Mouse (Mus musculus): ENCODE measurements around the gene Gcsh.

The Gcsh gene

DNA sequence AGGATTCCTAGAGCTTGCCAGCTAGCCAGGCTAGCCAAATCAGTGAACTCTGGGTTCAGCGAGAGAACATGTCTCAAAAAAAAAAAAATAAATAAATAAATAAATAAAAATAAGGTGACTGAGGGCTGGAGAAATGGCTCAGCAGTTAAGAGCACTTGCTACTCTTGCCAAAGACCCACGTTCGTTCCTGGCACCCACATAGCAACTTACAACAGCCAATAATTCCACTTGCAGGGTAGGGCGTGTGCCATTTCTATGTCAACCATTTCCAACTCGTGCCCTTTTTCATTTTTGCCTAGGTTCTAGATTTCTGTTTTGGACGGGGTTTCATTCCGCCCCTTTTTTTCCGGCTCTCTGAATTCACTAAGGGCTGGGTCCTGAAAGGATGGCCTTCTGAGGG lies 15.3 kb downstream of the Gcsh start:
- in situ Hi-C loops (cut with MboI, MseI) = loop anchor here (5.0 kb wide), 1 partner anchor 36 kb away; the partner anchor contains the start of gene Atmin

DNA sequence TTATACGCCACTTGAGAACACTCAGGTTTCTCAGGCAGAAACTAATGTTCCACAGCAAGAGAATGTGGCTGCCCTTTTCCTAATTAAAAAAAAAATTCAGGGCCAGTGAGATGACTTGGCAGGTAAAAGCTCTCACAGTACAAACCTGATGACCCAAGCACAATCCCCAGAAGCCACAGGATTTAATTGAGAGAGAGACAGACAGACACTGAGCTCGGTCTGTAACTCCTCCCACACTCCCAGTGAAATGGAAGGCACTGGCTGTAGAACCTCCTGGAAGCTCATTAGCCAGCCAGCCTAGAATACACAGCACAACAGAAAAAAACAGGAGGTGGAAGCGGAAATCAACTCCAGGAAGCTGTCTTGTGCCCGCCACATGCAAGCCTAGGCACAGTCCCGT lies 17.7 kb downstream of the Gcsh start:
- in situ Hi-C loops (cut with MboI, MseI) = loop anchor here (5.0 kb wide), 1 partner anchor 33 kb away; the partner anchor contains the start of gene Atmin

DNA sequence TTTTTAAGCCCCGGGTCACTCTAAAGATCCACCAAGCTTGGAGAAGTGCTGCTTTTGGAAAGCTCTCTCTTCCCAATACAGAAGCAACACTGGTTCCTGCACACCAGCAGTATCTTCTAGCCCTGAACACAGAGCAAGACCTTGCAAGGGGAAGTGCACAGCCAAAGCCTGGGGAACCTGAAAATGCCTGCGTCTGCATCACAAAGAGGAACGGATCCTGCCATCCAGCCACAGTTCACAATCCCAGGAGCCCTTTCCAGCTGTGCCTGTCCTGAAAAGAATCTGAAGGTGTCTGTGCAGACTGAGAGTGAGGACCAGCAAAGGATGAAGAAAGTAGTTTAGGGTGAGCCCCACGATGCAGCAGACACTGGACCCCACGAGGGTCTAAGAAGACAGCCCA lies 18.3 kb downstream of the Gcsh start:
- in situ Hi-C loops (cut with MboI, MseI) = loop anchor here (5.0 kb wide), 1 partner anchor 33 kb away; the partner anchor contains the start of gene Atmin

DNA sequence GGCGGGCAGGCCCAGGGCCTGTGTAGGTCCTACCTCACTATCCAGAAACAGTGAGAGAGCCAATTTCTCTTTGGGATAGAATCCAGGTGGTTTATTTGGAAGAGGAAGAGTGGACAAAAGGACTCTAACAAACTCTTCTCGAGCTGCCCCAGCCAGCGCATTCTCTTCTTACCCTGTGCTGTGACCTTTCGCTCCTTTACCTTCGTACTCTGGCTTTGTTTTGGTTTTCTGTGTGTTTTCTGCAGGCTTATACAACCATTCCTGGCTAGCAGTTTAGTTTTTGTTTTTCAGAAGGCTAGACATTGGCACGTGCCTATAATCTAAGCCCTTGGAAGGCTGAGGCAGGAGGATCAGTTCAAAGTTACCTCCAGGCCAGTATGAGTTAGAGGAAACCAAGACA lies 23.8 kb downstream of the Gcsh start:
- in situ Hi-C loops (cut with MboI, MseI) = no loop called here

DNA sequence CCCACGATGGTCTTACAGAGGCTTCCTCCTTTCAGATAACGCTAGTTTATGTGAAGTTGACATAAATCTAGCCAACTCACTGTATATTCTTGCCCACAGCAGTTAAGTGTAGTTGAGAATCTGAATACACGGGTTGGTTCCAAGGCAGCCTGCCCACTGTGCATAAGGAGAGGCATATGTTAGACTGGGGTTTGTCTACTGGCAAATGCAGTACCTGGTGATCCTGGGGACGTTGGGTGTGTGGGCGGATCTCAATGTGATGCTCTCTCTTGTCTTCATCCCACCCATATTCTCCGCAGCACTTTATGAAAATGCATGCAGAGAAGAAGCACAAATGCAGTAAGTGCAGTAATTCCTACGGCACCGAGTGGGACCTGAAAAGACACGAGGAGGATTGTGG lies 38.9 kb downstream of the Gcsh start:
- in situ Hi-C loops (cut with MboI, MseI) = no loop called here

DNA sequence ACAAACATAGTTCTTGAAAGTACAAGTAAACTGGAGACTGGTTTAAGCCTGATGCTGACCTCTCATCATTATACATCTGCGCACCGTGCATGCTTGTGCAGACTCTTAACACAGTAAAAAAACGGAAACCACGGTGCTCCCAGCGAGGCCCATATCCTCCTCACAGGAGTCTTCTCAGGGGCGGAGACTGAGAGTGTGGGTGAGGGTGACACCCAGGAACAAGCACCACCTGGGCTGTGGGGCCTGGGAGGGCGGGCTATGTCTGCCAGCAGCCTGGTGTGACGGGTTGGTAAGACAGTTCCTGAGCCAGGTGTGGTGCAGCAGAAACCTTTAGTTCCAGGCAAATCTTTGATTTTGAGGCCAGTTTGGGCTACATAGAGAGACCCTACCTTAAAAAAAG lies 40.9 kb downstream of the Gcsh start:
- in situ Hi-C loops (cut with MboI, MseI) = no loop called here

DNA sequence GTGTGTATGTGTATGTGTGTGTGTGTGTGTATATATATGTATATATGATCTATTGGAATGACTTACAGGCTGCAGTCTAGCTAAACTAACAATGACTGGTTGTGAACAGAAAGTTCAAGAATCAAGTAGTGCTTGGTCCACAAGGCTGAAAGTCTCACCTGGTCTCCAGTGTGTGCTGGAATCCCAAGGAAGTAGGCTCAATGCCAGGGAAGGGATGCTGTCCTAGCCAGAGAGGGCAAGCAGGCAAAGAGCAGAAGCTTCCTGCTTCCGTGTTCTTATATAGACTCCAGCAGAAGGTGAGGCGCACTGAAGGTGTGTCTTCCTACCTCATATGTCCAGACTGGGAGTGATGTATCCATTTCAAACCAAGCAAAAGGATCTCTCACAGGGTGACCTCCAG lies 41.6 kb downstream of the Gcsh start:
- in situ Hi-C loops (cut with MboI, MseI) = no loop called here

DNA sequence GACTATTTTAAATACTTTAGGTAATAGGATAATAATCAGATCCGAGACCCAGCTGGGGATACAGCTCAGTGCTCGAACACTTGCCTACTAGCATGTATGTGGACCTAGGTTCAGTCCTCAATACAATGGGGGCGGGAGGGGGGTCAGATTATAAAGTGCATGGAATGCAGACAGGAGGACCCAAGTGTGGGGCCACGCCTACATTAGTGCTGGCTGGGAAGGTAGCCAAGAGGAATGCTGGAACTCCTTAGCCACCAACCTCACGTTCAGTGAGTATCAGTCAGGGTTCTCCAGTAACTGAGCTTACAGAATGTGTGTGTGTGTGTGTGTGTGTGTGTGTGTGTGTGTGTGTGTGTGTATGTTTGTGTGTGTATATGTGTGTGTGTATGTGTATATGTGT lies 42.0 kb downstream of the Gcsh start:
- in situ Hi-C loops (cut with MboI, MseI) = no loop called here

DNA sequence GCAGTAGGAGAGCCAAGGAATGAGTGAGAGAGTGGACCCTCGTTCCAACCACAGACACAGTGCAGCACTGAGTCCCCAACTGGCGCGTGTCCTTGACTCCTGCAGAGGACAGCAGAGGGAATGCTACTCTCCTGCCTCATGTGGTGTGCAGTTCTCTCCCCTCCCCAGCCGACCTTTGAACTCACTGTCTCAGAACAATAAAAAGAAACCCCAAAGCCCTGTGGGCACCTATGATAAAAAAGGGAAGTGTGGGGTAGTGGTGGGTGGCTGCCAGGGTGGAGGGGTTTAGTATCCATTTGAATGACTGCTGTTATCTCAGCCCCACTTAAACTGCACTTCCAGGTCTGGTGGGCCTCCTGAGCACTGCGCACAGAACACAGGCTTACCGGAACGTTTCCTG lies 45.7 kb downstream of the Gcsh start:
- in situ Hi-C loops (cut with MboI, MseI) = no loop called here

DNA sequence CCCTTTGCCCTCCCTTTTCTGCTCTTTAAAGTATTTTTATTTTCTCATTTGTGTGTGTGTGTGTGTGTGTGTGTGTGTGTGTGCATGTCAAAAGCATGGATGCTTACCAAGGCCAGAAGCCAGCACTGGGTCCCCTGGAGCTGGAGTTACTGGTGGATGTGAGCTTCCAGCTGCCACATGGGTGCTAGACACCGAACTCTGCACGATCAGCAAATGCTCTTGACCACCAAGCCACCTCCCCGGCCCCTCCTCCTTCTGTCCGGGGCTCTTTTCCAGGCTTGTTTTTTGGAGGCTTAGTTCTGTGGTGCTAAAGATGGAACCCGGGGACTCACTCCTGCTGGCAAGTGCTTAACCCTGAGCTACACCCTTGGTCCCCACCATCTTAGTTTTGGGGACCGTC lies 46.5 kb downstream of the Gcsh start:
- in situ Hi-C loops (cut with MboI, MseI) = no loop called here

DNA sequence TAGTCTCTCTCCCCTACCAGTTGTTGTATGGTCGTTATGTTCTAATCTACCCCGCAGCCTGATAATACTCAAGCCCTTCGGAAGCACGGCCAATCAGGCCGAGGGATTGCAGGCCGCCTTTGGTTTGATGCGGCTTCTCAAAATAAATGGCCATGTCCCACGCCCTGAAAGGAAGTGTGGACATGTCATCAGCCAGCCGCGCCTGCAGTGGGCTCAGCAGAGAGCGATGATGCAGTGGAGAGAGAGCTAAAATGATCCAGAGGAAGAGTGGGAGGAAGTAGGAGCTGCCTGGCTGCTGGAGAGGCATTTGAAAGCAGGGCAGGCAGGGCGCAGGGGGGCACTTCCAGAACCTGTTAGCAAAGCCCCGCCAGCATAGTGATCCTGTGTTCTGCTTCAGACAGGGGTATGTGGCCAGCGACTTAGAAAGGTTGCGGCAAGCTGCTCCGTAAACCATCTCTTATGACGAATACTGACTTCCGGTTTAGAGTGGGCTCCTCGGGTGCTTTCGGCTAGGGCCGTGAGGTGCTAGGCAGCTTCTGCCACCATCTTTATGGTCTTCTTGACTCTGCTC lies 47.0 kb downstream of the Gcsh start:
- in situ Hi-C loops (cut with MboI, MseI) = no loop called here

DNA sequence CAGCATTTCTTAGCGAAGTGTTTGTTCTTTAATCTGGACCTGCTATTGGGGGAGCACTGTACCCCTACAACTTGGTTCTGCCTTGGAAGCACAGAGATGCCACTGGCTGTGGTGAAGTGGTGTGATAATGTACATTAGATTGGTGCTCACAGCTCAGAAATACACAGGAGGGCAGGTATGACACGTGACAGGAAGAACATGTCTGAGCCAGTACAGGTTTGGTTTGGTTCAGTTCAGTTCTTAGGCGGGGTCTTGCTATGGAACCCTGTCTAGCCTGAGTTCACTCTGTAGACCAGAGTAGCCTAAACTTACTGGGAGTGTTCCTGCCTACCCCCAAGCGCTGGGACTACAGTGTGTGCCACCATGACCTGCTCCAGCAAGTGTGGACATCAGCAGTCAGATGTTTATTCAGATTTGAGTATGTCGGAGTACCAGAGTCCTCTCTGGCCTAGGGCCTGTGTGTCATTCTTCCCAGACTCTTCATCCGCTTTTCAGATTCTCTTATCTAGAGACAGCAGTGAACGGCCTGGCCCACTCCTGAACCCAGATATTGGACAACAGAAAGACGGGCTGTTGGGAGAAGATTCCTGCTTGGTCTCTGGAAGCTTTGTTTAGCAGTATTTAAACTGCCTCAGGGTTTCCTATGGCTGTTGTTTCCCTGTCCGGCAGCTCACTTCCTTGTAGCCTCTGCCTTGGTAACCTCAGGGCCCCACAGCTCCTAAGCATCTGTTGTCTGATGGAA lies 48.0 kb downstream of the Gcsh start:
- in situ Hi-C loops (cut with MboI, MseI) = no loop called here

DNA sequence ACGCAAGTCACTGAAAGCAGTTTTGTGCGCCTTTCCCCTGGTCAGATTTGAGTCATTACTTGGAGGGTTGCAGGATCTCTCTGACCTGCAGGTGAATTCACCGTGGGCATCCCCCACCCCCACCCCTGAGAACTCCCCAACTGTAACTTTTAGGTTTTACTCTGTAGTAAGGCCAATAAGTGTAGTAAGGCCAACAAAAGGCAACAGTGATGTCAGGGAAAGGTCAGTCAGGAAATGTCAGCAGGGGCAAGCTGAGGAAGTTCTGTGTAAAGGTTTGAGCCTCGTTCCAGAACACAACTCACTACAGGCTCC lies 49.0 kb downstream of the Gcsh start:
- in situ Hi-C loops (cut with MboI, MseI) = loop anchor here (5.0 kb wide), 1 partner anchor 33 kb away; the partner anchor contains the start of gene 1700030J22Rik

DNA sequence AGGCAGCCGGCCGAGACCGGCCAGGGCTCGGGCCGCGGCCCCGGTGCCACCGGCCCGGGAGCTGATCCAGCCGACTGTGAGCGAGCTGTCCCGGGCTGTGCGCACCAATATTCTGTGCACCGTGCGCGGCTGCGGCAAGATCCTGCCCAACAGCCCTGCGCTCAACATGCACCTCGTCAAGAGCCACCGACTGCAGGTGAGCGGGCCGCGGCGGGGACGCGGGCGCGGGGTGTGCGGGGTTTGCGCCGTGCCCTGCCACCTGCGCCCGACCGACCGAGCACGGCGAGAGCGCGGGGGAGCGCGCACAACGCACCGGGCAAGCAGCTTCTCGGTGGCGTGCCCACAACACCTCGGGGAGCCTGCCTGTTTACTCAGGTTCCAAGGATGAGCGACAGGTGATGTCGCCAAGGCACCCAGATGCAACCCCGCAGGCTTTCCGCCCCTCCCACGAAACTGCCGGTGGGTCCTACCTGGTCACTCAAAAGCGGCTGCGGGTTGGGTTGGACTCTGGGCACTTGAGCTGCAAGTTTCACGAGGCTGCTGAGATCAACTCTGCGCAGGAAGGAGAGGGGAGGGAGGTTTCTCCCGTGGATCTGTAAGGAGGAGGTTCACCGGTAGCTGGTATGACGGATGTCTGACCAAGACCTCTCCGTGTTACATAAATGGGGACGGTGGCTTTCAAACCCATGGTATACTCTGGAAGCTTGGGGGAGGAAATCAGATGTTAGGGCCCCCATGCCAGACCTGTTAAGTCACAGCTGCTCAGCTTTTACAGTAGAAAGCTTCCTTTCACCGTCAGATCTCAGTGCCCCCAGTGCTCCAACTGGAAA lies 49.6 kb downstream of the Gcsh start:
- in situ Hi-C loops (cut with MboI, MseI) = loop anchor here (5.0 kb wide), 1 partner anchor 34 kb away; the partner anchor contains the start of gene 1700030J22Rik

DNA sequence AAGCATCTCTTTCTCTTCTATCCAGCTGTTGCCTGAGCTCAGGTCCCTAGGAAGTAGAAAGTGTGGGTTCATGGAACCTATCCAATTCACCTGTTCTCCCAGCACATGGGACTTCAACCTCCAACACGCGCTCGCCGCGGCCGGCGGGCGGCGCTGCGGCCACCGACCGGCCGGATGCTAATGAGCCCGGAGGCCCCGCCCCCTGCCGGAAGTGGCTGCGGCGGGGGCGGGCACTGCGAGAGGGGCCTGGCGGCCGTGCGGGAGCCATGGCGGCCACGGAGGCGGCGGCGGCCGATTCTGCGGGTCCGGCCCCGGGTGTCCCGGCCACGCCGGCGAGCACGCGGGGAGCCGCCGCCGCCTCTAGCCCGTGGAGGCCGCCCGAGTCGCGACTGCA lies 50.2 kb downstream of the Gcsh start, which contains the start of gene Atmin:
Gene Atmin (plus strand): TSS at position 233 of the 394 bp plus-strand sequence.
- in situ Hi-C loops (cut with MboI, MseI) = loop anchor here (5.0 kb wide), 1 partner anchor 34 kb away; the partner anchor contains the start of gene 1700030J22Rik

DNA sequence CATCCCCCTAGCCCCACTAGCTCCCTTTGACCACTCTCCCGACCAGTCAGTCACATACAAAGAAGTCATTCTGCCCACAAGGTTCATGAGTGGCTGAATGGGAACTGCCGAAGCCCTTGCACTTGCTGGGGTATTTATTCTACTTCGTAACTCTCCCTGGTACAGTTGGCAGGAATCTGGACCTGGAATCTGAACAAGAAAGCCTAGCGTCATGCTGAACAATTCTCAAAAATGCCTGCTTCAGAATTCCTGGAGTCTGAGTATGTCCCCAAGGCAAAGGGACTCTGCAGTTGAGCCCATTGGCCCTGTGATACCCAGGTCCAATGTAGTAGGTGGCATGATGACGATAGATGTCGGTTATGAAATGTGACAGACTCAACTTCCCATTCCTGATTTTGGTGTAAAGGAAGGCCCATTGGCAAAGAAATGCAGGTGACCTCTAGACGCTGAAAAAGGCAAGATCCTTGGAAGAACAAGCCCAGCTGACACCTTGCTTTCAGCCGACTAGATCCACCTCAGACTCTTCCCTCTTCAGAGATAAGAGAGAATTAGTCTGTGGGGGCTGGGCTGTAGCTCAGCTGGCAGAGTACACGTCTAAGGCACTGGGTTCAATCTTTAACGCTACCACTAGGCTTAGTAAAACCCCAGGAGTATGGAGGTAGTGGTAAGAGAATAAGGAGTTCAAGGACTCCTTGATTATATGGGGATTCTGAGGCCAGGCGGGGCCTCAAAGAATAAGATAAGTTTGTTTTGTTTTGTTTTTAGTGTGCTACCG lies 50.9 kb downstream of the Gcsh start:
- in situ Hi-C loops (cut with MboI, MseI) = loop anchor here (5.0 kb wide), 1 partner anchor 35 kb away; the partner anchor contains the start of gene 1700030J22Rik

DNA sequence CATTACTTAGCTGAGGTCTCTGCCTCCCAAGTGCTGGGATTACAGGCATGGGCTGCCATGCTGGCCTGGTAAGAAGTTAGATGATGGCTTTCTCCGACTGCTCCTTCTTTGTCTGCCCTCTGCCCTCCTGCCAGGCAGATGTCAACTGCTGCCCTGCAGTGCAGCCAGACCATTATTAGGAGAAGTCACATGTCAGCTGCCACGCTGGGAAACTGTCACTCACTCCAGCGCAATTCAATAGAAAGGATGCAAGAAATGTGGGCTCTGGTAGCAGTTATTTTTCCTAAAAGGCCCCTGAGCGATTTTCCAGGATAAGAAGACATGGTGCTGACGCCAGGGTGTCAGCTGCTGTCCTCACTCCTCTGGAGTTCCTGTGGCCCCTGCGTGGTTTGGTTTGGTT lies 57.8 kb downstream of the Gcsh start:
- in situ Hi-C loops (cut with MboI, MseI) = no loop called here

DNA sequence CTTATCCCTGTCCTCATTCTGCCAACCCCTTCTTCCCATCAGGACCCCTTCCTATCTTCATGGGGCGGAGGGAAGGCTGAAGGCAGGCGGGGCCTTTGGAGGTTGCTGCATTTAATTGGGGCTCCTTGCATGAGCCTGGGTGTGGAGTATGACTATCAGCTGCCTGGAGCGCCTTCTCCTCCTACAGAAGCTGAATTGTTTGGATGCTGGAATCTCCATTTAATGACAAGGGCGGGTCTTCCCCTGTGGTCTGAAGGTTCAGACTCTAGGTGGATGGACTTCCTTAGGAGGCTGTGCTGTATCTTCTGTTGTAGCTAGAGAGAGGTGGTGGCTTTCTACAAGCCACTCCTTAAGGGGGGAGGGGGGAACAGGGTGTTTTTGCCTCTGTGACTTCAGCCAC lies 58.4 kb downstream of the Gcsh start:
- in situ Hi-C loops (cut with MboI, MseI) = no loop called here

Measured in regulatory T cell (primary cell).